Mouse (Mus musculus): ENCODE results near the gene Mrpl39.

- TF ChIP-seq CTCF (IDR thresholded peaks at IDR 0.05; ENCODE audit: low read depth, low read length) (no peak), EP300 (IDR thresholded peaks at IDR 0.05; ENCODE audit: insufficient read depth, low read depth, low read length) (no peak), POLR2A (IDR thresholded peaks at IDR 0.05; ENCODE audit: insufficient read depth, low read length) (no peak)
These were observed 31.5 kb downstream of the Mrpl39 start for GRCm38 (mm10) chr16:84703769-84704660.
